In the genomic region with DNA sequence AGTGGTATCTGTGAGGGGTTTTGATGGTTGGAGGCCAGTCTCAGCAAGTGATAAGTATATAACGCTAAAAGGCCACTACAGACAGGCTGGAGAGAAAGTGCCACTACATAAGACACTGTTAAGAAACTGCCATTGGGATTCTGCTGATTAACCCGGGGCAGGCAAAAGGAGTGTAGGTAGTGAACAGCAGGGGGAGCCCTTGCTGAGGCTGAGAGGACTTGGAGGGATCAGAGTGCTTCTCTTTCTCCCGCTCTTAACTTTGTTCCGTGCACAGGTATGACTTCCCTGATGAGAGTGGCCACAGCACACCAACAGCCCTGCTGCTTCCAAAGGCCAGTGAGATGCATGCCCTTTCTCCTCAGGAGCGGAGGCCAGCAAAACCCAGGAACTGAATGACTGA, we compare ENCODE assay signal across 9 mouse cellular contexts. TPM values are rescaled to one million over a fixed set of nuclear protein-coding genes. Genes with fewer than 3 reads are reported as not detected.
DNase-seq lines count a peak whose midpoint lies in the region; ATAC-seq and TF ChIP-seq lines count a peak whose summit lies in the region.
"Had no signal": no experiment of that assay in that cellular context is flagged by ENCODE, and none has a peak within 500 bp of the region (broad histone marks: within the 10 kb centered on the region; RNA-seq: fewer than 3 reads in every experiment).

No protein-coding gene starts in this region.

- peaks cover 6% of the 10 kb centered on the region for H3K4me1 ChIP-seq in midbrain, embryonic 11.5 days (ENCODE audit: control insufficient read depth, insufficient read depth, low read length)
- 0 out of 2 replicates have a peak, but pooled peaks cover 3% of the 10 kb centered on the region for H3K4me1 ChIP-seq in midbrain, embryonic 15.5 days
- H3K4me1 ChIP-seq in intestine, postnatal 0 days (replicated peaks; ENCODE audit: control insufficient read depth, insufficient read depth, low read length), result no peaks in the 10 kb centered on the region
- H3K4me1 ChIP-seq in limb, embryonic 13.5 days, result no peaks in the 10 kb centered on the region
- H3K4me1 ChIP-seq in stomach, postnatal 0 days (replicated peaks; ENCODE audit: control insufficient read depth, insufficient read depth), result no peaks in the 10 kb centered on the region

- TF ChIP-seq EP300 in stomach, postnatal 0 days (optimal IDR thresholded peaks at IDR 0.05), result no peak

- WGBS in midbrain, embryonic 11.5 days, result 18% methylated on average over 5 of the region's 5 CpGs
- WGBS in midbrain, embryonic 15.5 days, result 23% methylated on average over 5 of the region's 5 CpGs
- 15% methylated on average over 5 of the region's 5 CpGs for WGBS in intestine, postnatal 0 days
- WGBS in limb, embryonic 13.5 days, result 18% methylated on average over 5 of the region's 5 CpGs
- 24% methylated on average over 5 of the region's 5 CpGs for WGBS in stomach, postnatal 0 days

- no peaks in the 10 kb centered on the region for H3K36me3 ChIP-seq in midbrain, embryonic 11.5 days (ENCODE audit: control insufficient read depth, insufficient read depth, low read length)
- H3K36me3 ChIP-seq in midbrain, embryonic 15.5 days (replicated peaks), result peaks cover 6% of the 10 kb centered on the region
- peaks cover 12% of the 10 kb centered on the region; the same call in 1 of the 2 replicates for H3K36me3 ChIP-seq in intestine, postnatal 0 days (ENCODE audit: control insufficient read depth, insufficient read depth)
- H3K36me3 ChIP-seq in limb, embryonic 13.5 days, result peaks cover 24% of the 10 kb centered on the region
- peaks cover 6% of the 10 kb centered on the region; the same call in 1 of the 2 replicates for H3K36me3 ChIP-seq in stomach, postnatal 0 days (ENCODE audit: control insufficient read depth, insufficient read depth, low read length)

- H3K4me3 ChIP-seq in midbrain, embryonic 11.5 days (ENCODE audit: low read depth, low read length), result no peak overlapping the region
- no peak overlapping the region for H3K4me3 ChIP-seq in midbrain, embryonic 15.5 days
- H3K4me3 ChIP-seq in intestine, postnatal 0 days (ENCODE audit: low read depth, low read length), result no peak overlapping the region
- H3K4me3 ChIP-seq in limb, embryonic 13.5 days, result no peak overlapping the region
- H3K4me3 ChIP-seq in stomach, postnatal 0 days (ENCODE audit: low read depth, low read length), result no peak overlapping the region

- H3K9me3 ChIP-seq in midbrain, embryonic 11.5 days (ENCODE audit: control insufficient read depth, low read length), result no peaks in the 10 kb centered on the region
- H3K9me3 ChIP-seq in midbrain, embryonic 15.5 days, result no peaks in the 10 kb centered on the region
- no peaks in the 10 kb centered on the region for H3K9me3 ChIP-seq in intestine, postnatal 0 days (ENCODE audit: control insufficient read depth)
- no peaks in the 10 kb centered on the region for H3K9me3 ChIP-seq in limb, embryonic 13.5 days
- no peaks in the 10 kb centered on the region for H3K9me3 ChIP-seq in stomach, postnatal 0 days (ENCODE audit: control insufficient read depth, low read length)

- H3K27ac ChIP-seq in midbrain, embryonic 11.5 days (ENCODE audit: low read depth, low read length), result no peak overlapping the region
- H3K27ac ChIP-seq in midbrain, embryonic 15.5 days, result no peak overlapping the region
- H3K27ac ChIP-seq in intestine, postnatal 0 days (ENCODE audit: low read depth, low read length), result no peak overlapping the region
- H3K27ac ChIP-seq in limb, embryonic 13.5 days, result no peak overlapping the region
- no peak overlapping the region for H3K27ac ChIP-seq in stomach, postnatal 0 days (replicated peaks)

- peak; percentile 95 for DNase-seq in midbrain, embryonic 11.5 days (ENCODE audit: low spot score, missing footprints)
- DNase-seq in brain, adult 2 months (ENCODE audit: low read depth, low spot score), result peak; percentile 83
- DNase-seq in fibroblast of lung, adult 2 months (ENCODE audit: low read depth), result peak; percentile 30
- peak; percentile 79 for DNase-seq in stomach, postnatal 0 days (ENCODE audit: low spot score)

- H3K27me3 ChIP-seq in midbrain, embryonic 11.5 days (ENCODE audit: control insufficient read depth, insufficient read depth, low read length), result no peaks in the 10 kb centered on the region
- H3K27me3 ChIP-seq in midbrain, embryonic 15.5 days (replicated peaks), result no peaks in the 10 kb centered on the region
- H3K27me3 ChIP-seq in intestine, postnatal 0 days (replicated peaks; ENCODE audit: control insufficient read depth, insufficient read depth, low read length), result no peaks in the 10 kb centered on the region
- H3K27me3 ChIP-seq in limb, embryonic 13.5 days, result no peaks in the 10 kb centered on the region
- H3K27me3 ChIP-seq in stomach, postnatal 0 days (ENCODE audit: control insufficient read depth, insufficient read depth, low read length), result no peaks in the 10 kb centered on the region

- no peak overlapping the region for H3K4me2 ChIP-seq in midbrain, embryonic 11.5 days
- H3K4me2 ChIP-seq in midbrain, embryonic 15.5 days, result no peak overlapping the region
- no peak overlapping the region for H3K4me2 ChIP-seq in intestine, postnatal 0 days (replicated peaks; ENCODE audit: low read depth)
- no peak overlapping the region for H3K4me2 ChIP-seq in limb, embryonic 13.5 days (replicated peaks)
- no peak overlapping the region for H3K4me2 ChIP-seq in stomach, postnatal 0 days (replicated peaks; ENCODE audit: low read depth)

- H3K9ac ChIP-seq in midbrain, embryonic 11.5 days (ENCODE audit: low read length), result no peak overlapping the region
- no peak overlapping the region for H3K9ac ChIP-seq in midbrain, embryonic 15.5 days
- H3K9ac ChIP-seq in intestine, postnatal 0 days (ENCODE audit: low read depth, low read length), result no peak overlapping the region
- H3K9ac ChIP-seq in limb, embryonic 13.5 days, result no peak overlapping the region
- H3K9ac ChIP-seq in stomach, postnatal 0 days (ENCODE audit: low read length), result 0 out of 2 replicates have a peak overlapping the region, but pooled peaks have one; percentile 32

- ATAC-seq in midbrain, embryonic 11.5 days (ENCODE audit: low FRiP score), result peak; percentile 43
- no peak; the same call in 1 of the 2 replicates for ATAC-seq in midbrain, embryonic 15.5 days (replicated peaks)
- ATAC-seq in intestine, postnatal 0 days, result peak; percentile 72
- peak; percentile 52; the same call in 1 of the 2 replicates for ATAC-seq in limb, embryonic 13.5 days (ENCODE audit: low FRiP score, low read depth)
- peak; percentile 59 for ATAC-seq in monocyte, adult 5-6 weeks (replicated peaks; ENCODE audit: insufficient number of reproducible peaks, low FRiP score, low TSS enrichment, poor library complexity, severe bottlenecking)
- peak; percentile 75 for ATAC-seq in stomach, postnatal 0 days (ENCODE audit: low FRiP score, low TSS enrichment)

- peak; percentile 88 for TF ChIP-seq CTCF in intestine, postnatal 0 days (IDR thresholded peaks at IDR 0.05; ENCODE audit: low read depth)
- TF ChIP-seq CTCF in stomach, postnatal 0 days (IDR thresholded peaks at IDR 0.05; ENCODE audit: low read depth), result peak; percentile 90

RNA-seq across cellular contexts. Expression of gene Rpl37a, which starts 7.8 kb away (rescaled TPM):
- polyA plus RNA-seq in midbrain, embryonic 11.5 days (2014; fragmentation: Nextera tagmentation; extraction: Ambion mirVana), result 1,496 and 1,598 TPM in 2 replicates
- 838 and 878 TPM in 2 replicates for polyA plus RNA-seq in midbrain, embryonic 15.5 days (2015; fragmentation: Nextera tagmentation; extraction: Ambion mirVana)
- polyA plus RNA-seq in intestine, postnatal 0 days (2015; fragmentation: Nextera tagmentation; extraction: Ambion mirVana), result 1,358 and 1,438 TPM in 2 replicates
- polyA plus RNA-seq in limb, embryonic 13.5 days (2015; fragmentation: Nextera tagmentation; extraction: Ambion mirVana), result 1,700 and 1,730 TPM in 2 replicates
- total RNA-seq in monocyte, adult 5-6 weeks (2017), result 508 to 670 TPM (median 625 TPM) in 3 replicates
- polyA plus RNA-seq in stomach, postnatal 0 days (2015; fragmentation: Nextera tagmentation; extraction: Ambion mirVana), result 2,096 and 2,231 TPM in 2 replicates

RNA-seq across cellular contexts. Expression of gene Ankar, which starts 18.5 kb away (rescaled TPM):
- not detected in 2 replicates for polyA plus RNA-seq in midbrain, embryonic 11.5 days (2014; fragmentation: Nextera tagmentation; extraction: Ambion mirVana)
- polyA plus RNA-seq in midbrain, embryonic 15.5 days (2015; fragmentation: Nextera tagmentation; extraction: Ambion mirVana), result not detected in 2 replicates
- not detected in 2 replicates for polyA plus RNA-seq in intestine, postnatal 0 days (2015; fragmentation: Nextera tagmentation; extraction: Ambion mirVana)
- polyA plus RNA-seq in limb, embryonic 13.5 days (2015; fragmentation: Nextera tagmentation; extraction: Ambion mirVana), result not detected in 2 replicates
- not detected in 3 replicates for total RNA-seq in monocyte, adult 5-6 weeks (2017)
- polyA plus RNA-seq in stomach, postnatal 0 days (2015; fragmentation: Nextera tagmentation; extraction: Ambion mirVana), result not detected in 2 replicates
- polyA plus RNA-seq: frontal cortex, adult 2 months had no signal

Comparison
In these comparisons a context has a peak if more than half of its experiments do, and no peak if none do; other contexts are left out.
1. DNase-seq: peak in every context shown above with its lines; median percentile 95 in midbrain, embryonic 11.5 days; 83 in brain, adult 2 months; 79 in stomach, postnatal 0 days; 30 in fibroblast of lung, adult 2 months.